Mouse (Mus musculus) erythroblast, adult 5-6 weeks (primary cell): Measurements from ENCODE around the gene Gm4513. TPM values are rescaled to one million over a fixed set of nuclear protein-coding genes. Genes with fewer than 3 reads are reported as not detected.
"Not testable (repeated sequence)": the region's sequence is repeated elsewhere in the genome, so short reads cannot be mapped to it uniquely, and the experiment has no call there.

Experiments used
- ATAC-seq: replicated peaks from 2 replicates; pipeline ENCODE4 v1.8.0; 2016; ENCODE audit warnings: moderate number of reproducible peaks, mild to moderate bottlenecking, moderate TSS enrichment, inconsistent platforms; ENCODE audit not compliant: poor library complexity, low FRiP score, severe bottlenecking
- total RNA-seq, 2 experiments: library from RNA; stranded (forward) in 1 of 2; stranded (reverse) in 1 of 2; fragments of 150-400 nt in 1 of 2; fragments of 200-764, 138-1000 nt in 1 of 2; gene quantifications; 2 replicates each; pipeline versions ENCODE4 v1.2.3 to v1.2.4; 2015 to 2017; ENCODE audit warnings: low replicate concordance in 2 of 2

Gm4513 gene
- total RNA-seq (2015; ENCODE audit: low replicate concordance) (not detected in 2 replicates), total RNA-seq (2017; ENCODE audit: low replicate concordance) (not detected in 2 replicates)

DNA sequence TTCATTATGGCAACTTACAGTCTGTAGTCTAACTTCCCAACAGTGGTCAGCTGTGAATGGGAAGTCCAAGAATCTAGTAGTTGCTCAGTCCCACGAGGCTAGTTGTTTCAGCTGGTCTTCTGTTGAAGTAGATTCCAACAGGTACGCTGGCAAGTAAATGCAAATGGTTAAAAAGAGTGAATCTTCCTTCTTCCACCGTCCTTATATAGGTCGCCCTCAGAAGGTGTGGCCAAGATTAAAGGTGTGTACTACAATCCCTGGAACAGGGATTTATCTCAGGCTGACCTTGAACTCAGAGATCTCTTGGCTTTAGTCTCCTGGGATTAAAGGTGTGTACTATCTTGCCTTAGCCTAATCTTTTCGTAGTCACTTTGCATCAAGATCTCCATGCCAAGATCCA is at the start of gene Gm4513:
Gene Gm4513, minus strand, starts transcription at position 101 of the 400 bp plus-strand sequence.
- not testable (repeated sequence) for ATAC-seq

DNA sequence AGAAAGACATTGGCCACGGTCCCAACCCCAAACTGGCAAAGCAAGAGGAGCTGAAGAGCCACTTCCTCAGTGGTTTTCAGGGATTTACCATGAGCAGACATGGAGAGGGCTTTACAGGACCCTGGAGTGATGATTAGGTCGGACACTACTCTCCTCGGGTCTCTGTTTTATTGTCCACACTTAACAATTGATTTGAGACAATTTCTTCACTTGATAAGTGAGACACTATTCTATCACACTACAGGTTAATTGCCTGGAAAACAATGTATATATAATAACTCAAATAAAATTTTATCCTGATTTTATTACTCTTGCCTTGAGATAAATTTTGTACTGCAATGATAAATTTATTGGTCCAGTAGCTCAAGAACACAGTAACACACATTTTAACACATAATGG is 22.7 kb downstream of the Gm4513 start, which contains the start of gene Gm4141:
Gene Gm4141, minus strand, starts transcription at position 101 of the 400 bp plus-strand sequence.
- ATAC-seq, result not testable (repeated sequence)

DNA sequence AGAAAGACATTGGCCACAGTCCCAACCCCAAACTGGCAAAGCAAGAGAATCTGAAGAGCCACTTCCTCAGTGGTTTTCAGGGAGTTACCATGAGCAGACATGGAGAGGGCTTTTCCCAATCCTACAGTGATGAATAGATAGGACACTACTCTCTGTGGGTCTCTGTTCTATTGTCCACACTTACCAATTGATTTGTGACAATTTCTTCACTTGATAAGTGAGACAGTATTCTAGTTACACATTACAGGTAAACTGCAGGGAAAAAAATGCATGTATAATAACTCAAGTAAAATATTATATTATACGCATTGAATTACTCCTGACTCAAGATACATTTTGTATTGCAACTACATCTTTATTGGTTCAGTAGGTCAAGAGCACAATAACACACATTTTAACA is 53.2 kb downstream of the Gm4513 start, which contains the start of gene Gm5726:
Gene Gm5726, minus strand, starts transcription at position 101 of the 400 bp plus-strand sequence.
- ATAC-seq, result not testable (repeated sequence)

Other genes with a start within 250 kb of the Gm4513 start
- not detected in 2 replicates for gene Gm5728, start 223.6 kb downstream of the Gm4513 start, total RNA-seq (2015; ENCODE audit: low replicate concordance)
- gene Gm5728, start 223.6 kb downstream of the Gm4513 start, total RNA-seq (2017; ENCODE audit: low replicate concordance), result not detected in 2 replicates
- not detected in 2 replicates for gene Vmn1r100, start 181.1 kb downstream of the Gm4513 start, total RNA-seq (2015; ENCODE audit: low replicate concordance)
- gene Vmn1r100, start 181.1 kb downstream of the Gm4513 start, total RNA-seq (2017; ENCODE audit: low replicate concordance), result not detected in 2 replicates
- not detected in 2 replicates for gene Vmn1r101, start 156.4 kb downstream of the Gm4513 start, total RNA-seq (2015; ENCODE audit: low replicate concordance)
- not detected in 2 replicates for gene Vmn1r101, start 156.4 kb downstream of the Gm4513 start, total RNA-seq (2017; ENCODE audit: low replicate concordance)
- not detected in 2 replicates for gene Gm10670, start 124.1 kb downstream of the Gm4513 start, total RNA-seq (2015; ENCODE audit: low replicate concordance)
- not detected in 2 replicates for gene Gm10670, start 124.1 kb downstream of the Gm4513 start, total RNA-seq (2017; ENCODE audit: low replicate concordance)
- gene Vmn1r103, start 88.5 kb downstream of the Gm4513 start, total RNA-seq (2015; ENCODE audit: low replicate concordance), result not detected in 2 replicates
- gene Vmn1r103, start 88.5 kb downstream of the Gm4513 start, total RNA-seq (2017; ENCODE audit: low replicate concordance), result not detected in 2 replicates
- gene Vmn1r104, start 65.2 kb downstream of the Gm4513 start, total RNA-seq (2015; ENCODE audit: low replicate concordance), result not detected in 2 replicates
- gene Vmn1r104, start 65.2 kb downstream of the Gm4513 start, total RNA-seq (2017; ENCODE audit: low replicate concordance), result not detected in 2 replicates
- not detected in 2 replicates for gene Gm5726, start 53.3 kb downstream of the Gm4513 start, total RNA-seq (2015; ENCODE audit: low replicate concordance)
- not detected in 2 replicates for gene Gm5726, start 53.3 kb downstream of the Gm4513 start, total RNA-seq (2017; ENCODE audit: low replicate concordance)
- gene Gm4141, start 22.8 kb downstream of the Gm4513 start, total RNA-seq (2015; ENCODE audit: low replicate concordance), result not detected in 2 replicates
- not detected in 2 replicates for gene Gm4141, start 22.8 kb downstream of the Gm4513 start, total RNA-seq (2017; ENCODE audit: low replicate concordance)
- not detected in 2 replicates for gene Vmn1r107, start 69.9 kb upstream of the Gm4513 start, total RNA-seq (2015; ENCODE audit: low replicate concordance)
- gene Vmn1r107, start 69.9 kb upstream of the Gm4513 start, total RNA-seq (2017; ENCODE audit: low replicate concordance), result not detected in 2 replicates
- gene Vmn1r111, start 104.2 kb upstream of the Gm4513 start, total RNA-seq (2015; ENCODE audit: low replicate concordance), result not detected in 2 replicates
- gene Vmn1r111, start 104.2 kb upstream of the Gm4513 start, total RNA-seq (2017; ENCODE audit: low replicate concordance), result not detected in 2 replicates
- not detected in 2 replicates for gene Gm10668, start 131.6 kb upstream of the Gm4513 start, total RNA-seq (2015; ENCODE audit: low replicate concordance)
- not detected in 2 replicates for gene Gm10668, start 131.6 kb upstream of the Gm4513 start, total RNA-seq (2017; ENCODE audit: low replicate concordance)
- gene Vmn1r112, start 172.2 kb upstream of the Gm4513 start, total RNA-seq (2015; ENCODE audit: low replicate concordance), result not detected in 2 replicates
- not detected in 2 replicates for gene Vmn1r112, start 172.2 kb upstream of the Gm4513 start, total RNA-seq (2017; ENCODE audit: low replicate concordance)
- gene Vmn1r113, start 188.3 kb upstream of the Gm4513 start, total RNA-seq (2015; ENCODE audit: low replicate concordance), result not detected in 2 replicates
- gene Vmn1r113, start 188.3 kb upstream of the Gm4513 start, total RNA-seq (2017; ENCODE audit: low replicate concordance), result 1.1 TPM in 1 of 2 replicates, not detected in the other
- gene Vmn1r114, start 213.2 kb upstream of the Gm4513 start, total RNA-seq (2015; ENCODE audit: low replicate concordance), result not detected in 2 replicates
- not detected in 2 replicates for gene Vmn1r114, start 213.2 kb upstream of the Gm4513 start, total RNA-seq (2017; ENCODE audit: low replicate concordance)
- gene Vmn1r115, start 246.0 kb upstream of the Gm4513 start, total RNA-seq (2015; ENCODE audit: low replicate concordance), result not detected in 2 replicates
- gene Vmn1r115, start 246.0 kb upstream of the Gm4513 start, total RNA-seq (2017; ENCODE audit: low replicate concordance), result not detected in 2 replicates